In genomic region chr17:47841931-47842623, GRCm38 (mm10) we compare ENCODE assay signal across 8 mouse cellular contexts. TPM values are rescaled to one million over a fixed set of nuclear protein-coding genes. Genes with fewer than 3 reads are reported as not detected.
DNase-seq lines count a peak whose midpoint lies in the region; ATAC-seq lines count a peak whose summit lies in the region.

No protein-coding gene starts in this region.

- peaks cover 7% of the 10 kb centered on the region for H3K9me3 ChIP-seq in forebrain, embryonic 10.5 days
- H3K9me3 ChIP-seq in forebrain, embryonic 12.5 days, result peaks cover 4% of the 10 kb centered on the region; the same call in 1 of the 2 replicates
- no peaks in the 10 kb centered on the region for H3K9me3 ChIP-seq in midbrain, embryonic 16.5 days (replicated peaks; ENCODE audit: control insufficient read depth, low read length, poor library complexity, severe bottlenecking)

- H3K9ac ChIP-seq in forebrain, embryonic 12.5 days, result no peak overlapping the region
- H3K9ac ChIP-seq in midbrain, embryonic 16.5 days (ENCODE audit: low read depth, low read length), result no peak overlapping the region

- no peak overlapping the region for H3K4me3 ChIP-seq in forebrain, embryonic 10.5 days
- no peak overlapping the region for H3K4me3 ChIP-seq in forebrain, embryonic 12.5 days (replicated peaks)
- H3K4me3 ChIP-seq in midbrain, embryonic 16.5 days (ENCODE audit: low read depth, low read length), result no peak overlapping the region

- 88% methylated on average over 19 of the region's 19 CpGs for WGBS in forebrain, embryonic 10.5 days
- WGBS in forebrain, embryonic 12.5 days, result 82% methylated on average over 19 of the region's 19 CpGs
- WGBS in midbrain, embryonic 16.5 days, result 78% methylated on average over 19 of the region's 19 CpGs

- DNase-seq in forebrain, embryonic 10.5 days (ENCODE audit: extremely low spot score, low spot score), result no peak
- peak; percentile 89 for DNase-seq in adrenal gland, postnatal 25 days
- DNase-seq in gastrocnemius, postnatal 4 days (ENCODE audit: low spot score in 2 of 2), result peak; percentile 43 to 82
- peak; percentile 81 for DNase-seq in kidney, adult 8-10 months
- no peak for DNase-seq in neural tube, embryonic 10.5 days (ENCODE audit: extremely low spot score, low spot score)

- peaks cover 14% of the 10 kb centered on the region; the same call in 1 of the 2 replicates for H3K27me3 ChIP-seq in forebrain, embryonic 10.5 days (ENCODE audit: poor library complexity, severe bottlenecking)
- H3K27me3 ChIP-seq in forebrain, embryonic 12.5 days, result peaks cover 7% of the 10 kb centered on the region
- H3K27me3 ChIP-seq in midbrain, embryonic 16.5 days (ENCODE audit: control insufficient read depth, insufficient read depth, low read depth, low read length), result no peaks in the 10 kb centered on the region

- H3K4me2 ChIP-seq in forebrain, embryonic 12.5 days, result no peak overlapping the region
- H3K4me2 ChIP-seq in midbrain, embryonic 16.5 days (ENCODE audit: low read length), result no peak overlapping the region

- 0 out of 2 replicates have a peak overlapping the region, but pooled peaks have one; percentile 16 for H3K27ac ChIP-seq in forebrain, embryonic 10.5 days
- H3K27ac ChIP-seq in forebrain, embryonic 12.5 days, result no peak overlapping the region
- no peak overlapping the region for H3K27ac ChIP-seq in midbrain, embryonic 16.5 days (ENCODE audit: low read length)

- no peaks in the 10 kb centered on the region for H3K36me3 ChIP-seq in forebrain, embryonic 10.5 days (replicated peaks)
- no peaks in the 10 kb centered on the region for H3K36me3 ChIP-seq in forebrain, embryonic 12.5 days (replicated peaks)
- no peaks in the 10 kb centered on the region for H3K36me3 ChIP-seq in midbrain, embryonic 16.5 days (ENCODE audit: control insufficient read depth, insufficient read depth, low read length)

- H3K4me1 ChIP-seq in forebrain, embryonic 10.5 days, result peaks cover 6% of the 10 kb centered on the region
- no peaks in the 10 kb centered on the region for H3K4me1 ChIP-seq in forebrain, embryonic 12.5 days
- H3K4me1 ChIP-seq in midbrain, embryonic 16.5 days (ENCODE audit: control insufficient read depth, insufficient read depth, low read length), result no peaks in the 10 kb centered on the region

- no peak for ATAC-seq in forebrain, embryonic 12.5 days (ENCODE audit: low FRiP score)
- ATAC-seq in megakaryocyte, adult 5-6 weeks (ENCODE audit: poor library complexity, severe bottlenecking), result peak; percentile 54
- ATAC-seq in midbrain, embryonic 16.5 days, result no peak

RNA-seq across cellular contexts. Expression of gene Mdfi, which starts 7.6 kb away (rescaled TPM):
- polyA plus RNA-seq in forebrain, embryonic 10.5 days (2016; fragmentation: Nextera tagmentation; extraction: Ambion mirVana), result 13.1 and 13.2 TPM in 2 replicates
- 7.2 and 9.9 TPM in 2 replicates for polyA plus RNA-seq in forebrain, embryonic 12.5 days (2016; fragmentation: Nextera tagmentation; extraction: Ambion mirVana)
- 2.4 TPM in 1 of 2 replicates, not detected in the other for total RNA-seq in adrenal gland, postnatal 25 days (2021)
- total RNA-seq in gastrocnemius, postnatal 4 days (2021), result 10 to 100 TPM; 12.0 to 13.0 TPM
- not detected in 2 replicates for total RNA-seq in megakaryocyte, adult 5-6 weeks (2015)
- total RNA-seq in megakaryocyte, adult 5-6 weeks (2017), result not detected in 2 replicates
- 2.4 and 2.9 TPM in 2 replicates for polyA plus RNA-seq in midbrain, embryonic 16.5 days (2015; fragmentation: Nextera tagmentation; extraction: Ambion mirVana)

Comparison
In these comparisons a context has a peak if more than half of its experiments do, and no peak if none do; other contexts are left out.
1. DNase-seq: peak in adrenal gland, postnatal 25 days (single experiment), gastrocnemius, postnatal 4 days (2 of 2) and kidney, adult 8-10 months (2 of 2); none in forebrain, embryonic 10.5 days (single experiment) and neural tube, embryonic 10.5 days (single experiment).